8 mouse cellular contexts compared by ENCODE assay signal in the genomic region with DNA sequence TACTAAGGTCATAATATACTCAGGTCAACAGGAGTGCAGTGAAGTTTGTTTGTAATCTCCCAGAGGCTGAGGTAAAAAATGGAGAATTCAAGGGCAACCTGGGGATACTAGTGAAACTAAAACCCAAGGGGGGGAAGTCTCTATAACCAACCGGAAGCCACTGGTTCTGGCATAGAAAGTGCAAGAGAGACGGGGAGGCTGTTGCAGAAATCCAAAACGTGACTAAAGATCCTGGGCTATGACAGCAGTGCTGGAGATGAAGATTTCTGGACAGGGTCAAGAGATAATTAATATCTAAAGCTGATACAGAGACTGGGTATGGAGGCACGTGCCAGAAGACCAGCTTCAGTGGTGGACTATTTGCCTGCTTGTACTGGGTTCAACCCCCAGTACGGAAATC. TPM values are rescaled to one million over a fixed set of nuclear protein-coding genes. Genes with fewer than 3 reads are reported as not detected.
DNase-seq lines count a peak whose midpoint lies in the region; ATAC-seq and TF ChIP-seq lines count a peak whose summit lies in the region.

No protein-coding gene starts in this region.

- H3K27ac ChIP-seq in lung, embryonic 14.5 days (ENCODE audit: low read depth) = no peak overlapping the region
- H3K27ac ChIP-seq in embryonic facial prominence, embryonic 13.5 days = no peak overlapping the region
- H3K27ac ChIP-seq in limb, embryonic 11.5 days (replicated peaks; ENCODE audit: low read depth, low read length) = no peak overlapping the region
- no peak overlapping the region for H3K27ac ChIP-seq in neural tube, embryonic 13.5 days (replicated peaks)

- TF ChIP-seq CTCF in lung, embryonic 14.5 days (IDR thresholded peaks at IDR 0.05; ENCODE audit: low read depth) = no peak

- no peaks in the 10 kb centered on the region for H3K36me3 ChIP-seq in lung, embryonic 14.5 days (ENCODE audit: insufficient read depth)
- H3K36me3 ChIP-seq in embryonic facial prominence, embryonic 13.5 days = peaks cover 6% of the 10 kb centered on the region; the same call in 1 of the 2 replicates
- H3K36me3 ChIP-seq in limb, embryonic 11.5 days (ENCODE audit: control insufficient read depth, insufficient read depth, low read length) = no peaks in the 10 kb centered on the region
- H3K36me3 ChIP-seq in neural tube, embryonic 13.5 days = peaks cover 6% of the 10 kb centered on the region; the same call in 1 of the 2 replicates

- peak overlapping the region; percentile 98 for H3K4me3 ChIP-seq in lung, embryonic 14.5 days (ENCODE audit: low read depth, low read length)
- H3K4me3 ChIP-seq in embryonic facial prominence, embryonic 13.5 days = peak overlapping the region; percentile 100
- H3K4me3 ChIP-seq in limb, embryonic 11.5 days (ENCODE audit: low read depth, low read length) = no peak overlapping the region; the same call in 1 of the 2 replicates
- peak overlapping the region; percentile 98 for H3K4me3 ChIP-seq in neural tube, embryonic 13.5 days

- 42% methylated on average over 5 of the region's 5 CpGs for WGBS in lung, embryonic 14.5 days
- 70% methylated on average over 5 of the region's 5 CpGs for WGBS in embryonic facial prominence, embryonic 13.5 days
- 80% methylated on average over 5 of the region's 5 CpGs for WGBS in limb, embryonic 11.5 days
- WGBS in neural tube, embryonic 13.5 days = 86% methylated on average over 5 of the region's 5 CpGs

- no peaks in the 10 kb centered on the region for H3K9me3 ChIP-seq in lung, embryonic 14.5 days (ENCODE audit: low read depth, low read length)
- H3K9me3 ChIP-seq in embryonic facial prominence, embryonic 13.5 days = no peaks in the 10 kb centered on the region
- no peaks in the 10 kb centered on the region for H3K9me3 ChIP-seq in limb, embryonic 11.5 days (ENCODE audit: control insufficient read depth, low read length)
- no peaks in the 10 kb centered on the region for H3K9me3 ChIP-seq in neural tube, embryonic 13.5 days

- 0 out of 2 replicates have a peak, but pooled peaks cover 6% of the 10 kb centered on the region for H3K4me1 ChIP-seq in lung, embryonic 14.5 days (ENCODE audit: insufficient read depth)
- peaks cover 18% of the 10 kb centered on the region for H3K4me1 ChIP-seq in embryonic facial prominence, embryonic 13.5 days
- H3K4me1 ChIP-seq in limb, embryonic 11.5 days (ENCODE audit: control insufficient read depth, insufficient read depth, low read length) = peaks cover 7% of the 10 kb centered on the region; the same call in 1 of the 2 replicates
- H3K4me1 ChIP-seq in neural tube, embryonic 13.5 days (replicated peaks) = peaks cover 30% of the 10 kb centered on the region

- H3K4me2 ChIP-seq in lung, embryonic 14.5 days = peak overlapping the region; percentile 89
- H3K4me2 ChIP-seq in embryonic facial prominence, embryonic 13.5 days = peak overlapping the region; percentile 88
- H3K4me2 ChIP-seq in limb, embryonic 11.5 days (ENCODE audit: low read depth, severe bottlenecking) = peak overlapping the region; percentile 74; the same call in 1 of the 2 replicates
- peak overlapping the region; percentile 95 for H3K4me2 ChIP-seq in neural tube, embryonic 13.5 days

- no peak for ATAC-seq in lung, embryonic 14.5 days (ENCODE audit: insufficient read depth)
- no peak for ATAC-seq in embryonic facial prominence, embryonic 13.5 days (ENCODE audit: insufficient number of reproducible peaks, insufficient read depth, low FRiP score, low TSS enrichment, low read depth)
- ATAC-seq in limb, embryonic 11.5 days (ENCODE audit: insufficient number of reproducible peaks, low FRiP score, low TSS enrichment, low read depth) = no peak
- no peak for ATAC-seq in neural tube, embryonic 13.5 days (ENCODE audit: low read depth)

- no peaks in the 10 kb centered on the region for H3K27me3 ChIP-seq in lung, embryonic 14.5 days (ENCODE audit: insufficient read depth, low read length)
- H3K27me3 ChIP-seq in embryonic facial prominence, embryonic 13.5 days = peaks cover 5% of the 10 kb centered on the region
- no peaks in the 10 kb centered on the region for H3K27me3 ChIP-seq in limb, embryonic 11.5 days (ENCODE audit: control insufficient read depth, insufficient read depth, low read length)
- H3K27me3 ChIP-seq in neural tube, embryonic 13.5 days = peaks cover 8% of the 10 kb centered on the region

- no peak for DNase-seq in lung, embryonic 14.5 days
- no peak for DNase-seq in lung, postnatal 10 days
- no peak for DNase-seq in limb, embryonic 11.5 days (ENCODE audit: low spot score)
- no peak for DNase-seq in gastrocnemius, postnatal 10 days
- no peak for DNase-seq in left cerebral cortex, postnatal 4 days
- DNase-seq in MN1 (ENCODE audit: low spot score) = no peak

- intact Hi-C loops in left cerebral cortex, postnatal 4 days (cut with DNase I) = no loop called here

- no peak overlapping the region for H3K9ac ChIP-seq in lung, embryonic 14.5 days
- 0 out of 2 replicates have a peak overlapping the region, but pooled peaks have one; percentile 36 for H3K9ac ChIP-seq in embryonic facial prominence, embryonic 13.5 days
- no peak overlapping the region for H3K9ac ChIP-seq in limb, embryonic 11.5 days (ENCODE audit: low read length)
- H3K9ac ChIP-seq in neural tube, embryonic 13.5 days = peak overlapping the region; percentile 26; the same call in 1 of the 2 replicates

RNA-seq across cellular contexts. Expression of gene Mcmbp, which starts 2.3 kb away (rescaled TPM):
- 81.1 and 82.5 TPM in 2 replicates for polyA plus RNA-seq in lung, embryonic 14.5 days (2014; fragmentation: Nextera tagmentation; extraction: Ambion mirVana)
- polyA plus RNA-seq in embryonic facial prominence, embryonic 13.5 days (2015; fragmentation: Nextera tagmentation; extraction: Ambion mirVana) = 68.8 and 70.8 TPM in 2 replicates
- 82.6 and 90.3 TPM in 2 replicates for polyA plus RNA-seq in limb, embryonic 11.5 days (2014; fragmentation: Nextera tagmentation; extraction: Ambion mirVana)
- 50.0 and 52.8 TPM in 2 replicates for polyA plus RNA-seq in neural tube, embryonic 13.5 days (2015; fragmentation: Nextera tagmentation; extraction: Ambion mirVana)
- total RNA-seq in gastrocnemius, postnatal 10 days (2021) = 10 to 100 TPM; 21.5 to 27.3 TPM
- total RNA-seq in left cerebral cortex, postnatal 4 days (2021) = 10 to 100 TPM; 45.6 to 51.3 TPM

RNA-seq across cellular contexts. Expression of gene Sec23ip, which starts 6.7 kb away (rescaled TPM):
- polyA plus RNA-seq in lung, embryonic 14.5 days (2014; fragmentation: Nextera tagmentation; extraction: Ambion mirVana) = 41.0 and 43.0 TPM in 2 replicates
- polyA plus RNA-seq in embryonic facial prominence, embryonic 13.5 days (2015; fragmentation: Nextera tagmentation; extraction: Ambion mirVana) = 34.1 and 38.3 TPM in 2 replicates
- polyA plus RNA-seq in limb, embryonic 11.5 days (2014; fragmentation: Nextera tagmentation; extraction: Ambion mirVana) = 36.6 and 41.8 TPM in 2 replicates
- 37.8 and 42.4 TPM in 2 replicates for polyA plus RNA-seq in neural tube, embryonic 13.5 days (2015; fragmentation: Nextera tagmentation; extraction: Ambion mirVana)
- 10 to 100 TPM; 22.3 to 26.9 TPM for total RNA-seq in gastrocnemius, postnatal 10 days (2021)
- total RNA-seq in left cerebral cortex, postnatal 4 days (2021) = 10 to 100 TPM; 34.7 to 35.3 TPM

Comparison
In these comparisons a context has a peak if more than half of its experiments do, and no peak if none do; other contexts are left out.
1. H3K9ac ChIP-seq: peak in embryonic facial prominence, embryonic 13.5 days (single experiment) and neural tube, embryonic 13.5 days (single experiment); none in lung, embryonic 14.5 days (single experiment) and limb, embryonic 11.5 days (single experiment).
2. Peak in every context shown above with its lines, with median percentiles within 50 percentile points of each other: H3K4me2 ChIP-seq.